ENCODE assay signal across 8 mouse cellular contexts in genomic region chr11:69418481-69419442, GRCm38 (mm10). TPM values are rescaled to one million over a fixed set of nuclear protein-coding genes. Genes with fewer than 3 reads are reported as not detected.
A peak's percentile ranks its signal among the peaks of the same experiment; 100 is the strongest.
DNase-seq lines count a peak whose midpoint lies in the region; ATAC-seq and TF ChIP-seq lines count a peak whose summit lies in the region.

No protein-coding gene starts in this region.

- H3K36me3 ChIP-seq in embryonic facial prominence, embryonic 14.5 days (ENCODE audit: control insufficient read depth, insufficient read depth, low read length) = no peaks in the 10 kb centered on the region
- H3K36me3 ChIP-seq in heart, adult 2 months (ENCODE audit: control insufficient read depth, insufficient read depth, low read length) = no peaks in the 10 kb centered on the region
- no peaks in the 10 kb centered on the region for H3K36me3 ChIP-seq in kidney, adult 2 months (ENCODE audit: control insufficient read depth, insufficient read depth, low read length)
- no peaks in the 10 kb centered on the region for H3K36me3 ChIP-seq in limb, embryonic 12.5 days
- H3K36me3 ChIP-seq in midbrain, embryonic 14.5 days (ENCODE audit: control insufficient read depth, insufficient read depth, low read length) = no peaks in the 10 kb centered on the region

- TF ChIP-seq CTCF in heart, adult 2 months (IDR thresholded peaks at IDR 0.05) = no peak
- 0 out of 2 replicates have a peak, but pooled peaks have one; percentile 17 for TF ChIP-seq CTCF in kidney, adult 2 months (conservative IDR thresholded peaks at IDR 0.05; ENCODE audit: insufficient read depth, insufficient read length, low read depth, low read length)

- peak; percentile 66 for TF ChIP-seq POLR2A in heart, adult 2 months (IDR thresholded peaks at IDR 0.05; ENCODE audit: insufficient read depth, low read depth, low read length)
- peak; percentile 32 for TF ChIP-seq POLR2A in kidney, adult 2 months (IDR thresholded peaks at IDR 0.05; ENCODE audit: low read depth, low read length)

- ATAC-seq in embryonic facial prominence, embryonic 14.5 days (ENCODE audit: low read depth) = peak; percentile 92
- ATAC-seq in limb, embryonic 12.5 days (ENCODE audit: insufficient number of reproducible peaks, insufficient read depth, low FRiP score, low TSS enrichment, low read depth) = peak; percentile 91
- ATAC-seq in midbrain, embryonic 14.5 days (ENCODE audit: low FRiP score, low TSS enrichment) = peak; percentile 89

- DNase-seq in 3T3-L1 (ENCODE audit: low read depth, low spot score) = peak; percentile 99
- DNase-seq in adrenal gland, postnatal 36 days = peak; percentile 95
- DNase-seq in embryonic facial prominence, embryonic 14.5 days (ENCODE audit: low spot score) = peak; percentile 99
- peak; percentile 87 to 94 for DNase-seq in heart, adult 2 months
- DNase-seq in kidney, adult 2 months = peak; percentile 98
- DNase-seq in midbrain, embryonic 14.5 days = peak; percentile 98
- peak; percentile 66 for DNase-seq in spleen, adult 12 weeks (ENCODE audit: low spot score)

- peaks cover 34% of the 10 kb centered on the region for H3K4me1 ChIP-seq in embryonic facial prominence, embryonic 14.5 days (ENCODE audit: control insufficient read depth, insufficient read depth, low read length)
- peaks cover 8% of the 10 kb centered on the region for H3K4me1 ChIP-seq in heart, adult 2 months (ENCODE audit: control insufficient read depth, insufficient read depth, low read length)
- peaks cover 16% of the 10 kb centered on the region for H3K4me1 ChIP-seq in kidney, adult 2 months (ENCODE audit: control insufficient read depth, insufficient read depth, low read length)
- H3K4me1 ChIP-seq in limb, embryonic 12.5 days (replicated peaks) = peaks cover 50% of the 10 kb centered on the region
- peaks cover 43% of the 10 kb centered on the region for H3K4me1 ChIP-seq in midbrain, embryonic 14.5 days (ENCODE audit: control insufficient read depth, insufficient read depth, low read length)

- 0% methylated on average over 38 of the region's 45 CpGs for WGBS in embryonic facial prominence, embryonic 14.5 days
- under 1% methylated on average over 40 of the region's 45 CpGs for WGBS in heart, adult 2 months
- under 1% methylated on average over 45 of the region's 45 CpGs for WGBS in kidney, adult 2 months
- WGBS in limb, embryonic 12.5 days = under 1% methylated on average over 40 of the region's 45 CpGs
- WGBS in midbrain, embryonic 14.5 days = under 1% methylated on average over 45 of the region's 45 CpGs

- peak overlapping the region; percentile 77 for H3K4me3 ChIP-seq in embryonic facial prominence, embryonic 14.5 days (ENCODE audit: low read depth, low read length)
- peak overlapping the region; percentile 81 for H3K4me3 ChIP-seq in heart, adult 2 months
- peak overlapping the region; percentile 70 for H3K4me3 ChIP-seq in kidney, adult 2 months (ENCODE audit: insufficient read depth, low read depth, low read length)
- peak overlapping the region; percentile 79 for H3K4me3 ChIP-seq in limb, embryonic 12.5 days (replicated peaks)
- H3K4me3 ChIP-seq in midbrain, embryonic 14.5 days (replicated peaks; ENCODE audit: low read depth, low read length) = peak overlapping the region; percentile 62

- intact Hi-C loops in heart, adult 2 months (cut with DNase I) = loop anchor here (1.0 to 10.0 kb wide), 4 partner anchors 8 to 576 kb away; partner anchors contain the start of genes Gabarap and Phf23

- TF ChIP-seq EP300 in heart, adult 2 months (IDR thresholded peaks at IDR 0.05; ENCODE audit: insufficient read depth, low read depth, low read length) = peak; percentile 99

- H3K4me2 ChIP-seq in embryonic facial prominence, embryonic 14.5 days (ENCODE audit: low read depth, low read length) = peak overlapping the region; percentile 92
- H3K4me2 ChIP-seq in limb, embryonic 12.5 days = peak overlapping the region; percentile 99
- peak overlapping the region; percentile 99 for H3K4me2 ChIP-seq in midbrain, embryonic 14.5 days (ENCODE audit: low read length)

- H3K27me3 ChIP-seq in embryonic facial prominence, embryonic 14.5 days (replicated peaks; ENCODE audit: control insufficient read depth, insufficient read depth, low read length) = peaks cover 23% of the 10 kb centered on the region
- no peaks in the 10 kb centered on the region for H3K27me3 ChIP-seq in heart, adult 2 months (ENCODE audit: control insufficient read depth, insufficient read depth, low read length)
- no peaks in the 10 kb centered on the region for H3K27me3 ChIP-seq in kidney, adult 2 months (replicated peaks; ENCODE audit: control insufficient read depth, insufficient read depth, low read length)
- peaks cover 30% of the 10 kb centered on the region for H3K27me3 ChIP-seq in limb, embryonic 12.5 days
- H3K27me3 ChIP-seq in midbrain, embryonic 14.5 days (ENCODE audit: control insufficient read depth, insufficient read depth, low read length) = peaks cover 23% of the 10 kb centered on the region

- H3K9ac ChIP-seq in embryonic facial prominence, embryonic 14.5 days (ENCODE audit: low read depth, low read length) = peak overlapping the region; percentile 74
- H3K9ac ChIP-seq in heart, adult 2 months (ENCODE audit: low read depth, low read length) = peak overlapping the region; percentile 78
- H3K9ac ChIP-seq in limb, embryonic 12.5 days (replicated peaks) = peak overlapping the region; percentile 68
- H3K9ac ChIP-seq in midbrain, embryonic 14.5 days (replicated peaks; ENCODE audit: low read length) = peak overlapping the region; percentile 59

- no peaks in the 10 kb centered on the region for H3K79me2 ChIP-seq in heart, adult 2 months (replicated peaks; ENCODE audit: control insufficient read depth, insufficient read depth, low read length)

- H3K9me3 ChIP-seq in embryonic facial prominence, embryonic 14.5 days (ENCODE audit: control insufficient read depth, low read length) = no peaks in the 10 kb centered on the region
- H3K9me3 ChIP-seq in limb, embryonic 12.5 days = no peaks in the 10 kb centered on the region
- no peaks in the 10 kb centered on the region for H3K9me3 ChIP-seq in midbrain, embryonic 14.5 days (ENCODE audit: control insufficient read depth, low read length)

- H3K27ac ChIP-seq in embryonic facial prominence, embryonic 14.5 days (replicated peaks; ENCODE audit: low read depth, low read length) = peak overlapping the region; percentile 99
- H3K27ac ChIP-seq in heart, adult 2 months = peak overlapping the region; percentile 99
- H3K27ac ChIP-seq in kidney, adult 2 months (ENCODE audit: insufficient read depth, low read depth, low read length) = peak overlapping the region; percentile 98
- peak overlapping the region; percentile 99 for H3K27ac ChIP-seq in limb, embryonic 12.5 days
- H3K27ac ChIP-seq in midbrain, embryonic 14.5 days (replicated peaks; ENCODE audit: low read depth, low read length) = peak overlapping the region; percentile 100

RNA-seq across cellular contexts. Expression of gene Kdm6b, which starts 5.3 kb away (rescaled TPM):
- total RNA-seq in adrenal gland, postnatal 36 days (2021) = 10 to 100 TPM; 31.8 to 48.0 TPM
- polyA plus RNA-seq in embryonic facial prominence, embryonic 14.5 days (2014; fragmentation: Nextera tagmentation; extraction: Ambion mirVana) = 24.2 and 24.3 TPM in 2 replicates
- 10 to 100 TPM; 19.7 to 27.8 TPM for total RNA-seq in heart, adult 2 months (2021)
- polyA plus RNA-seq in heart, adult 2 months (2012; rRNA removed) = 6.5 and 8.6 TPM in 2 replicates
- polyA plus RNA-seq in kidney, adult 2 months (2012; rRNA removed) = 8.8 and 10.5 TPM in 2 replicates
- polyA plus RNA-seq in limb, embryonic 12.5 days (2016; fragmentation: Nextera tagmentation; extraction: Ambion mirVana) = 45.4 and 49.1 TPM in 2 replicates
- polyA plus RNA-seq in midbrain, embryonic 14.5 days (2014; fragmentation: Nextera tagmentation; extraction: Ambion mirVana) = 41.1 and 41.2 TPM in 2 replicates

RNA-seq across cellular contexts. Expression of gene Tmem88, which starts 20.7 kb away (rescaled TPM):
- 10 to 100 TPM; 13.4 to 17.8 TPM for total RNA-seq in adrenal gland, postnatal 36 days (2021)
- polyA plus RNA-seq in embryonic facial prominence, embryonic 14.5 days (2014; fragmentation: Nextera tagmentation; extraction: Ambion mirVana) = 19.2 and 21.0 TPM in 2 replicates
- 10 to 100 TPM; 20.4 to 21.4 TPM for total RNA-seq in heart, adult 2 months (2021)
- polyA plus RNA-seq in heart, adult 2 months (2012; rRNA removed) = 61.4 and 66.4 TPM in 2 replicates
- polyA plus RNA-seq in kidney, adult 2 months (2012; rRNA removed) = 25.4 and 25.8 TPM in 2 replicates
- 24.2 and 25.4 TPM in 2 replicates for polyA plus RNA-seq in limb, embryonic 12.5 days (2016; fragmentation: Nextera tagmentation; extraction: Ambion mirVana)
- polyA plus RNA-seq in midbrain, embryonic 14.5 days (2014; fragmentation: Nextera tagmentation; extraction: Ambion mirVana) = 2.6 and 4.9 TPM in 2 replicates

RNA-seq across cellular contexts. Expression of gene Cyb5d1, which starts 23.3 kb away (rescaled TPM):
- 10 to 100 TPM; 49.0 to 50.9 TPM for total RNA-seq in adrenal gland, postnatal 36 days (2021)
- polyA plus RNA-seq in embryonic facial prominence, embryonic 14.5 days (2014; fragmentation: Nextera tagmentation; extraction: Ambion mirVana) = 23.8 and 24.2 TPM in 2 replicates
- total RNA-seq in heart, adult 2 months (2021) = 10 to 100 TPM; 27.9 to 32.1 TPM
- 19.9 and 29.8 TPM in 2 replicates for polyA plus RNA-seq in heart, adult 2 months (2012; rRNA removed)
- 26.6 and 27.9 TPM in 2 replicates for polyA plus RNA-seq in kidney, adult 2 months (2012; rRNA removed)
- 42.5 and 42.6 TPM in 2 replicates for polyA plus RNA-seq in limb, embryonic 12.5 days (2016; fragmentation: Nextera tagmentation; extraction: Ambion mirVana)
- polyA plus RNA-seq in midbrain, embryonic 14.5 days (2014; fragmentation: Nextera tagmentation; extraction: Ambion mirVana) = 17.0 and 24.8 TPM in 2 replicates

RNA-seq across cellular contexts. Expression of gene Naa38, which starts 23.5 kb away (rescaled TPM):
- total RNA-seq in adrenal gland, postnatal 36 days (2021) = 100 to 1,000 TPM; 132 to 158 TPM
- polyA plus RNA-seq in embryonic facial prominence, embryonic 14.5 days (2014; fragmentation: Nextera tagmentation; extraction: Ambion mirVana) = 160 and 177 TPM in 2 replicates
- 100 to 1,000 TPM; 102 to 113 TPM for total RNA-seq in heart, adult 2 months (2021)
- polyA plus RNA-seq in heart, adult 2 months (2012; rRNA removed) = 128 and 145 TPM in 2 replicates
- 251 and 317 TPM in 2 replicates for polyA plus RNA-seq in kidney, adult 2 months (2012; rRNA removed)
- polyA plus RNA-seq in limb, embryonic 12.5 days (2016; fragmentation: Nextera tagmentation; extraction: Ambion mirVana) = 126 and 136 TPM in 2 replicates
- 97.6 and 123 TPM in 2 replicates for polyA plus RNA-seq in midbrain, embryonic 14.5 days (2014; fragmentation: Nextera tagmentation; extraction: Ambion mirVana)

RNA-seq across cellular contexts. Expression of gene Chd3, which starts 49.6 kb away (rescaled TPM):
- 100 to 1,000 TPM in 1 of 2 experiments, 10 to 100 TPM in 1; 78.6 to 119 TPM for total RNA-seq in adrenal gland, postnatal 36 days (2021)
- polyA plus RNA-seq in embryonic facial prominence, embryonic 14.5 days (2014; fragmentation: Nextera tagmentation; extraction: Ambion mirVana) = 68.9 and 73.3 TPM in 2 replicates
- total RNA-seq in heart, adult 2 months (2021) = 10 to 100 TPM; 18.3 to 20.2 TPM
- polyA plus RNA-seq in heart, adult 2 months (2012; rRNA removed) = 20.3 and 22.2 TPM in 2 replicates
- 168 and 175 TPM in 2 replicates for polyA plus RNA-seq in kidney, adult 2 months (2012; rRNA removed)
- polyA plus RNA-seq in limb, embryonic 12.5 days (2016; fragmentation: Nextera tagmentation; extraction: Ambion mirVana) = 121 and 124 TPM in 2 replicates
- polyA plus RNA-seq in midbrain, embryonic 14.5 days (2014; fragmentation: Nextera tagmentation; extraction: Ambion mirVana) = 77.5 and 80.8 TPM in 2 replicates

Comparison
In these comparisons a context has a peak if more than half of its experiments do, and no peak if none do; other contexts are left out.
1. Peak in every context shown above with its lines: DNase-seq, ATAC-seq, H3K4me3 ChIP-seq and H3K27ac ChIP-seq.